Mouse (Mus musculus) hindbrain, embryonic 15.5 days (tissue): ENCODE results near the gene Gls. TPM values are rescaled to one million over a fixed set of nuclear protein-coding genes. Genes with fewer than 3 reads are reported as not detected.

ENCODE experiments used
- ATAC-seq: fragments of 200-750 bp; cut with Nextera tagmentation; 2 replicates; pipeline ENCODE4 v1.8.0; 2017; ENCODE audit warnings: low read depth, moderate number of reproducible peaks, moderate TSS enrichment; ENCODE audit not compliant: low FRiP score
- H3K27ac ChIP-seq: fragments of 300-500 bp; sonication (generic); replicated peaks from 2 replicates; pipeline ENCODE4 v1.5.1; 2015; ENCODE audit warnings: mild to moderate bottlenecking, inconsistent platforms
- H3K27me3 ChIP-seq: fragments of 300-500 bp; sonication (generic); 2 replicates; pipeline ENCODE4 v1.6.1; 2015; ENCODE audit warnings: control low read depth, inconsistent platforms
- H3K36me3 ChIP-seq: fragments of 300-500 bp; sonication (generic); 2 replicates; pipeline ENCODE4 v1.6.1; 2015; ENCODE audit warnings: control low read depth, inconsistent platforms
- H3K4me1 ChIP-seq: fragments of 300-500 bp; sonication (generic); replicated peaks from 2 replicates; pipeline ENCODE4 v1.6.1; 2015; ENCODE audit warnings: control low read depth, inconsistent platforms
- H3K4me2 ChIP-seq: fragments of 300-500 bp; sonication (generic); 2 replicates; pipeline ENCODE4 v1.6.1; 2015; ENCODE audit warnings: moderate library complexity, mild to moderate bottlenecking, inconsistent platforms
- H3K4me3 ChIP-seq: fragments of 300-500 bp; sonication (generic); 2 replicates; pipeline ENCODE4 v1.5.1; 2015; ENCODE audit warnings: mild to moderate bottlenecking, inconsistent platforms
- H3K9ac ChIP-seq: fragments of 300-500 bp; sonication (generic); 2 replicates; pipeline ENCODE4 v1.6.1; 2015; ENCODE audit warnings: inconsistent platforms
- H3K9me3 ChIP-seq: fragments of 300-500 bp; sonication (generic); 2 replicates; pipeline ENCODE4 v1.6.1; 2016; ENCODE audit warnings: control low read depth, inconsistent platforms
- WGBS: fragments of 180-500 bp; shearing (Covaris S2); methylation state at CpG from one replicate; pipeline ENCODE4 v1.1.7; 2015; 5-methylcytosine and 5-hydroxymethylcytosine counted together
- polyA plus RNA-seq: library from polyadenylated mRNA; unstranded; fragments of >200 nt; fragmentation: Nextera tagmentation; extraction: Ambion mirVana; gene quantifications from 2 replicates; pipeline ENCODE4 v1.2.1, GENCODE M21; 2015

The Gls gene
- polyA plus RNA-seq, 1 experiment from 2014 or later, result 34.1 TPM

- H3K36me3 ChIP-seq, result no peaks in the 10 kb centered on the region; the same call in 1 of the 2 replicates
- WGBS, result 77% methylated on average over 7 of the region's 7 CpGs
- H3K4me1 ChIP-seq, result no peaks in the 10 kb centered on the region
- H3K27ac ChIP-seq, result no peak overlapping the region
- no peaks in the 10 kb centered on the region for H3K9me3 ChIP-seq
- no peak overlapping the region for H3K4me3 ChIP-seq
- H3K9ac ChIP-seq, result no peak overlapping the region
- no peak for ATAC-seq
- H3K4me2 ChIP-seq, result no peak overlapping the region
- no peaks in the 10 kb centered on the region for H3K27me3 ChIP-seq
Observed at GRCm38 (mm10) chr1:52170747-52171146, 62.3 kb downstream of the Gls start.

GRCm38 (mm10) chr1:52170057-52170456 lies 63.0 kb downstream of the Gls start:
- Histone ChIP-seq H3K36me3 (no peaks in the 10 kb centered on the region; the same call in 1 of the 2 replicates), H3K9ac (no peak overlapping the region), H3K27me3 (no peaks in the 10 kb centered on the region), H3K9me3 (no peaks in the 10 kb centered on the region), H3K4me3 (no peak overlapping the region), H3K4me2 (no peak overlapping the region), H3K27ac (no peak overlapping the region), H3K4me1 (no peaks in the 10 kb centered on the region)
- no peak for ATAC-seq
- WGBS, result 9% methylated on average over 3 of the region's 3 CpGs

- Histone ChIP-seq H3K27ac (peak overlapping the region; percentile 50; the same call in 1 of the 2 replicates), H3K9ac (no peak overlapping the region), H3K4me3 (no peak overlapping the region), H3K4me2 (no peak overlapping the region), H3K27me3 (no peaks in the 10 kb centered on the region), H3K36me3 (no peaks in the 10 kb centered on the region; the same call in 1 of the 2 replicates), H3K9me3 (no peaks in the 10 kb centered on the region), H3K4me1 (no peaks in the 10 kb centered on the region)
- WGBS, result 60% methylated on average over 14 of the region's 14 CpGs
- ATAC-seq, result no peak
Observed at GRCm38 (mm10) chr1:52166652-52167220, 66.3 kb downstream of the Gls start.

GRCm38 (mm10) chr1:52163707-52164457 lies 69.2 kb downstream of the Gls start:
- no peak overlapping the region for H3K9ac ChIP-seq
- no peaks in the 10 kb centered on the region for H3K4me1 ChIP-seq
- H3K27me3 ChIP-seq, result no peaks in the 10 kb centered on the region
- H3K27ac ChIP-seq, result no peak overlapping the region
- WGBS, result 91% methylated on average over 5 of the region's 5 CpGs
- ATAC-seq, result no peak
- H3K4me2 ChIP-seq, result no peak overlapping the region
- no peak overlapping the region for H3K4me3 ChIP-seq
- H3K36me3 ChIP-seq, result no peaks in the 10 kb centered on the region; the same call in none of the 2 replicates
- H3K9me3 ChIP-seq, result no peaks in the 10 kb centered on the region

GRCm38 (mm10) chr1:52161151-52161550 lies 71.9 kb downstream of the Gls start:
- no peaks in the 10 kb centered on the region for H3K27me3 ChIP-seq
- WGBS, result 91% methylated on average over 8 of the region's 8 CpGs
- H3K36me3 ChIP-seq, result no peaks in the 10 kb centered on the region; the same call in none of the 2 replicates
- H3K4me1 ChIP-seq, result no peaks in the 10 kb centered on the region
- H3K4me3 ChIP-seq, result no peak overlapping the region
- ATAC-seq, result no peak
- no peaks in the 10 kb centered on the region for H3K9me3 ChIP-seq
- no peak overlapping the region for H3K4me2 ChIP-seq
- H3K27ac ChIP-seq, result no peak overlapping the region
- no peak overlapping the region for H3K9ac ChIP-seq

GRCm38 (mm10) chr1:52158490-52159381 lies 74.3 kb downstream of the Gls start:
- Histone ChIP-seq H3K4me2 (no peak overlapping the region), H3K36me3 (no peaks in the 10 kb centered on the region; the same call in 1 of the 2 replicates), H3K9me3 (no peaks in the 10 kb centered on the region), H3K27me3 (no peaks in the 10 kb centered on the region), H3K27ac (no peak overlapping the region), H3K4me1 (no peaks in the 10 kb centered on the region), H3K9ac (no peak overlapping the region), H3K4me3 (no peak overlapping the region)
- no peak for ATAC-seq
- WGBS, result 83% methylated on average over 17 of the region's 17 CpGs

GRCm38 (mm10) chr1:52158040-52158439 lies 75.0 kb downstream of the Gls start:
- no peaks in the 10 kb centered on the region for H3K27me3 ChIP-seq
- no peaks in the 10 kb centered on the region for H3K9me3 ChIP-seq
- no peak for ATAC-seq
- no peak overlapping the region for H3K4me2 ChIP-seq
- no peak overlapping the region for H3K9ac ChIP-seq
- no peak overlapping the region for H3K4me3 ChIP-seq
- H3K36me3 ChIP-seq, result no peaks in the 10 kb centered on the region; the same call in 1 of the 2 replicates
- WGBS, result 96% methylated on average over 2 of the region's 2 CpGs
- no peaks in the 10 kb centered on the region for H3K4me1 ChIP-seq
- H3K27ac ChIP-seq, result no peak overlapping the region

- ATAC-seq, result no peak
- no peak overlapping the region for H3K9ac ChIP-seq
- H3K27me3 ChIP-seq, result no peaks in the 10 kb centered on the region
- no peaks in the 10 kb centered on the region for H3K9me3 ChIP-seq
- no peak overlapping the region for H3K4me3 ChIP-seq
- WGBS, result 89% methylated on average over 10 of the region's 10 CpGs
- H3K36me3 ChIP-seq, result no peaks in the 10 kb centered on the region; the same call in 1 of the 2 replicates
- H3K4me2 ChIP-seq, result no peak overlapping the region
- no peaks in the 10 kb centered on the region for H3K4me1 ChIP-seq
- no peak overlapping the region for H3K27ac ChIP-seq
Observed at GRCm38 (mm10) chr1:52156351-52156750, 76.7 kb downstream of the Gls start.

- 87% methylated on average over 8 of the region's 8 CpGs for WGBS
- Histone ChIP-seq H3K4me1 (0 out of 2 replicates have a peak, but pooled peaks cover 4% of the 10 kb centered on the region), H3K9ac (no peak overlapping the region), H3K27ac (no peak overlapping the region), H3K36me3 (no peaks in the 10 kb centered on the region; the same call in 1 of the 2 replicates), H3K9me3 (no peaks in the 10 kb centered on the region), H3K4me2 (no peak overlapping the region), H3K27me3 (no peaks in the 10 kb centered on the region), H3K4me3 (no peak overlapping the region)
- ATAC-seq, result no peak
Observed at GRCm38 (mm10) chr1:52154890-52155289, 78.1 kb downstream of the Gls start.

GRCm38 (mm10) chr1:52152936-52153335 lies 80.1 kb downstream of the Gls start:
- no peak for ATAC-seq
- H3K9ac ChIP-seq, result no peak overlapping the region
- H3K4me1 ChIP-seq, result 0 out of 2 replicates have a peak, but pooled peaks cover 4% of the 10 kb centered on the region
- H3K9me3 ChIP-seq, result no peaks in the 10 kb centered on the region
- H3K27ac ChIP-seq, result no peak overlapping the region
- no peak overlapping the region for H3K4me3 ChIP-seq
- H3K36me3 ChIP-seq, result no peaks in the 10 kb centered on the region; the same call in 1 of the 2 replicates
- H3K27me3 ChIP-seq, result no peaks in the 10 kb centered on the region
- WGBS, result 63% methylated on average over 3 of the region's 3 CpGs
- no peak overlapping the region for H3K4me2 ChIP-seq

- WGBS, result 62% methylated on average over 13 of the region's 13 CpGs
- H3K4me1 ChIP-seq, result 0 out of 2 replicates have a peak, but pooled peaks cover 4% of the 10 kb centered on the region
- H3K27me3 ChIP-seq, result no peaks in the 10 kb centered on the region
- no peak overlapping the region for H3K9ac ChIP-seq
- H3K36me3 ChIP-seq, result no peaks in the 10 kb centered on the region; the same call in 1 of the 2 replicates
- no peak overlapping the region for H3K27ac ChIP-seq
- no peaks in the 10 kb centered on the region for H3K9me3 ChIP-seq
- no peak overlapping the region for H3K4me2 ChIP-seq
- ATAC-seq, result no peak
- H3K4me3 ChIP-seq, result no peak overlapping the region
Observed at GRCm38 (mm10) chr1:52152369-52152768, 80.7 kb downstream of the Gls start.
